Mouse (Mus musculus) neural tube, embryonic 11.5 days (tissue): ENCODE data around the gene Cilp. TPM values are rescaled to one million over a fixed set of nuclear protein-coding genes. Genes with fewer than 3 reads are reported as not detected.

Source experiments
- ATAC-seq: fragments of 200-750 bp; cut with Nextera tagmentation; 2 replicates; pipeline ENCODE4 v1.8.0; 2017; ENCODE audit warnings: moderate number of reproducible peaks, mild to moderate bottlenecking, moderate TSS enrichment, moderate library complexity; ENCODE audit not compliant: insufficient read depth, low FRiP score, low TSS enrichment
- DNase-seq: peaks from one replicate; pipeline ENCODE4 v3.0.0-alpha.2; 2015; ENCODE audit warnings: low spot score
- H3K27ac ChIP-seq: fragments of 300-500 bp; sonication (generic); 2 replicates; pipeline ENCODE4 v1.5.1; 2014; ENCODE audit warnings: low read depth, mild to moderate bottlenecking, low read length
- H3K27me3 ChIP-seq: fragments of 300-500 bp; sonication (generic); 2 replicates; pipeline ENCODE4 v1.6.1; 2014; ENCODE audit warnings: mild to moderate bottlenecking, low read length, mixed read lengths; ENCODE audit not compliant: control insufficient read depth, insufficient read depth
- H3K36me3 ChIP-seq: fragments of 300-500 bp; sonication (generic); 2 replicates; pipeline ENCODE4 v1.6.1; 2014; ENCODE audit warnings: mild to moderate bottlenecking, low read length, moderate library complexity, mixed read lengths; ENCODE audit not compliant: control insufficient read depth, insufficient read depth
- H3K4me1 ChIP-seq: fragments of 300-500 bp; sonication (generic); 2 replicates; pipeline ENCODE4 v1.6.1; 2014; ENCODE audit warnings: low read length, mixed read lengths; ENCODE audit not compliant: control insufficient read depth, insufficient read depth
- H3K4me2 ChIP-seq: fragments of 300-500 bp; sonication (generic); 2 replicates; pipeline ENCODE4 v1.6.1; 2014; ENCODE audit warnings: low read depth, mild to moderate bottlenecking, moderate library complexity
- H3K4me3 ChIP-seq: fragments of 300-500 bp; sonication (generic); 2 replicates; pipeline ENCODE4 v1.5.1; 2014; ENCODE audit warnings: low read depth, low read length
- H3K9ac ChIP-seq: fragments of 300-500 bp; sonication (generic); 2 replicates; pipeline ENCODE4 v1.6.1; 2014; ENCODE audit warnings: mild to moderate bottlenecking, low read length
- H3K9me3 ChIP-seq: fragments of 300-500 bp; sonication (generic); 2 replicates; pipeline ENCODE4 v1.6.1; 2016; ENCODE audit warnings: low read length; ENCODE audit not compliant: control insufficient read depth
- WGBS: fragments of 180-500 bp; shearing (Covaris S2); extraction: QIAGEN DNeasy Blood & Tissue Kit; methylation state at CpG from one replicate; pipeline ENCODE4 v1.1.7; 2014; 5-methylcytosine and 5-hydroxymethylcytosine counted together
- polyA plus RNA-seq: library from polyadenylated mRNA; unstranded; fragments of >200 nt; fragmentation: Nextera tagmentation; extraction: Ambion mirVana; gene quantifications from 2 replicates; pipeline ENCODE4 v1.2.1, GENCODE M21; 2014

Cilp gene
- polyA plus RNA-seq, 1 experiment from 2014 or later, result 0.29 TPM

DNA sequence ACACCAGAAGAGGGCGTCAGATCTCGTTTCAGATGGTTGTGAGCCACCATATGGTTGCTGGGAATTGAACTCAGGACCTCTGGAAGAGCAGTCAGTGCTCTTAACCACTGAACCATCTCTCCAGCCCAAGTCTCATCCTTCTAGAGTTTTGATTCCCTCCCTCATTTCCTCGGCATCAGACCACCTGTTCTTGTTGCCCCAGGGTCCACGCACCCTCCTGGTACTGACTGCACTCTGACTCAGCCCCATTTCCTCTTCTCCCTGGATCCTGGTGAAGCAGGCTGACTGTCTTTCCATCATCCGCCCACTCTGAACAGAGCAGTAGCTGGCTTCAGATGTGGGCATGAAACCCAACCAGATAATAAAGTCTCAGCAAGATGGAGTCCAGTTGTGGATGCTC is 23.0 kb upstream of the Cilp start:
- 68% methylated on average over 5 of the region's 5 CpGs for WGBS
- Histone ChIP-seq H3K9ac (no peak overlapping the region), H3K27ac (no peak overlapping the region), H3K9me3 (no peaks in the 10 kb centered on the region), H3K4me3 (no peak overlapping the region), H3K4me1 (0 out of 2 replicates have a peak, but pooled peaks cover 9% of the 10 kb centered on the region), H3K36me3 (no peaks in the 10 kb centered on the region), H3K27me3 (no peaks in the 10 kb centered on the region), H3K4me2 (no peak overlapping the region)
- no peak for DNase-seq
- ATAC-seq, result no peak

DNA sequence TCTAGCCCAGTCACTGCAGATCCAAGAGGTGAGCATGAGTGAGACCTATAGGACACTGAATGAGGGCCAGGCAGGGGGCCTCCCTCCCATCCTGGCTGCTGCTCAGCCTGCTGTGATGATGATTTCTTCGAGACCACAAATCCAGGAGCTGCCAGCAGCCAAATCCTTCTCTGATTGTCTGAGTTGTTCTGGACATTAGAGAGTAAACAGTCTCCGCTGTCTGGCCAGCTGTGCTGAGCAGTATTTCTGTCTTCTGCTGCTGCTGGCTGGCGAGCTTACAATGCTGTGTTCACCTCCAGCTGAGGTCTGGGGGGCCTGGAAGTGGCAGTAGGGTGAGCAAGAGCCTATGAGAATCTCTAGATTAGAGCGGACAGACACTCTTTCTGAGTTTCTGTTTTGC is 21.7 kb upstream of the Cilp start:
- WGBS, result 58% methylated on average over 4 of the region's 4 CpGs
- Histone ChIP-seq H3K4me1 (0 out of 2 replicates have a peak, but pooled peaks cover 4% of the 10 kb centered on the region), H3K9me3 (no peaks in the 10 kb centered on the region), H3K36me3 (no peaks in the 10 kb centered on the region), H3K4me3 (no peak overlapping the region), H3K27me3 (no peaks in the 10 kb centered on the region), H3K4me2 (no peak overlapping the region), H3K9ac (no peak overlapping the region), H3K27ac (no peak overlapping the region)
- ATAC-seq, result no peak
- DNase-seq, result no peak

- Histone ChIP-seq H3K27me3 (no peaks in the 10 kb centered on the region), H3K36me3 (no peaks in the 10 kb centered on the region), H3K4me1 (0 out of 2 replicates have a peak, but pooled peaks cover 4% of the 10 kb centered on the region), H3K27ac (no peak overlapping the region), H3K9me3 (no peaks in the 10 kb centered on the region), H3K9ac (no peak overlapping the region), H3K4me3 (no peak overlapping the region), H3K4me2 (no peak overlapping the region)
- ATAC-seq (no peak), DNase-seq (no peak)
- WGBS, result 47% methylated on average over 9 of the region's 9 CpGs
Observed at GRCm38 (mm10) chr9:65244036-65244806, 20.8 kb upstream of the Cilp start.

DNA sequence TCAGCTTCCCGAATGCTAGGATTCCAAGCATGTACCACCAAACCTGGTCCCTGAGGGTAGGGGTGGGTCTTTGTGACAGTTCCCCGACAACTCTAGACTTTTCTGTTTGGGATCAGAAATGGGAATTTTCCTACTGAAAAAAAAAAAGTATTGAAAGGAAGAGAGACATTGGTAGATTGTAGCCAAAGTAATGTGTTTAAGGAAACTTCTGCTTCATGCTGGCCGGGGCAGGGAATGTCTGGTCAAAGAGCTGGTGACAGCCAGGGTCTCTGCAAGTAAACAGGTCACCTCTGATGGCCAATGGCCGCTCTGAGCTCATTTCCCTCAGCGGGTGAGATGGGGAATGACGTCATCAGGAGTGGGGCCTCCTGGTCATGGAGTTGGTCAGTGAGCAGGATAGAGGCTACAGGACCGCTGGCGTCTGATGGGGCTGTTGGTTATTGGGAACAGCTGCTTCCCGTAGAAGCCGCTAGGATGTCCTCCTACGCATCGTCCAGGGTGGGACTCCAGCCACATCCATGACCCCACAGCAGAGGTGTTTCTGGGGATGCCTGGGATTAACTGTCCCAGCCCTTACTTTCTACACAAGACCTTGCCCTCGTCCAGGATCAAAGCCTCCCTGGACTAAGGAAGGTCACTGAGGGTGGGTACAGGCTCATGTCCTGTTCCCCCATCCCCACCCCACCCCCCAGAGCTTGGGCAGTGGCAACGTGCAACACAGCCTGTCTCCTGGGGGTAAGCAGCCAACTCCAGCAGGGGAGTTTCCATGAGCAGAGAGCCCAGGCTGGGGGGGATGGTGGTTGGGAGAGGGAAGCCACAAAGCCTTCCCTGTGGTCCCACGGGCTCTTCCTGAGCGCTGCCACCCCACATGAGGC is 17.2 kb upstream of the Cilp start:
- 77% methylated on average over 16 of the region's 16 CpGs for WGBS
- DNase-seq (no peak), ATAC-seq (no peak)
- no peak overlapping the region for H3K4me3 ChIP-seq
- H3K36me3 ChIP-seq, result no peaks in the 10 kb centered on the region
- H3K4me1 ChIP-seq, result 0 out of 2 replicates have a peak, but pooled peaks cover 4% of the 10 kb centered on the region
- H3K4me2 ChIP-seq, result no peak overlapping the region
- H3K27ac ChIP-seq, result no peak overlapping the region
- no peaks in the 10 kb centered on the region for H3K9me3 ChIP-seq
- no peak overlapping the region for H3K9ac ChIP-seq
- no peaks in the 10 kb centered on the region for H3K27me3 ChIP-seq

DNA sequence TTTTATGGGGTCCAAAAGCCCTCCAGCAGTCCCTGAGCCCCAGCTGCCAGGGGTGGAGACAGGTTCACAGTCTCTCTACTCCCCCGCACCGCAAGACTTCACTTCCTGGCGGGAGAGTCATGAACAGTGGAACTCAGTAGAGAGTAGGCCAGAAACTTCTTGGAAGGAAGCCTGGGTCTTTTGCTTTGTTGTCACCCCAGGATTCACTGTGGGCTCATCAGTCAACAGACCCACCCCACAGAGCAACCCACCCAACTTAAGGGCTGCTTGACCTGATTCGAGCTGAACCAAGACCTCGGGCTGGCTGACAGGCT is 16.6 kb upstream of the Cilp start:
- Histone ChIP-seq H3K9ac (no peak overlapping the region), H3K4me1 (no peaks in the 10 kb centered on the region), H3K36me3 (no peaks in the 10 kb centered on the region), H3K4me3 (no peak overlapping the region), H3K27ac (no peak overlapping the region), H3K9me3 (no peaks in the 10 kb centered on the region), H3K4me2 (no peak overlapping the region), H3K27me3 (no peaks in the 10 kb centered on the region)
- ATAC-seq, result no peak
- no peak for DNase-seq
- 89% methylated on average over 5 of the region's 5 CpGs for WGBS

GRCm38 (mm10) chr9:65252026-65252425 is 13.0 kb upstream of the Cilp start:
- ATAC-seq, result no peak
- no peak for DNase-seq

GRCm38 (mm10) chr9:65255906-65256600 is 8.9 kb upstream of the Cilp start:
- Histone ChIP-seq H3K4me1 (no peaks in the 10 kb centered on the region), H3K36me3 (no peaks in the 10 kb centered on the region), H3K27me3 (no peaks in the 10 kb centered on the region), H3K4me2 (no peak overlapping the region), H3K9me3 (no peaks in the 10 kb centered on the region), H3K4me3 (no peak overlapping the region), H3K27ac (no peak overlapping the region), H3K9ac (no peak overlapping the region)
- no peak for DNase-seq
- WGBS, result 57% methylated on average over 11 of the region's 11 CpGs
- no peak for ATAC-seq

More at GRCm38 (mm10) chr9:65252026-65252425, 13.0 kb upstream of the Cilp start:
- no peak overlapping the region for H3K4me2 ChIP-seq
- 72% methylated on average over 3 of the region's 3 CpGs for WGBS
- no peak overlapping the region for H3K9ac ChIP-seq
- no peaks in the 10 kb centered on the region for H3K9me3 ChIP-seq
- H3K27me3 ChIP-seq, result no peaks in the 10 kb centered on the region
- no peaks in the 10 kb centered on the region for H3K4me1 ChIP-seq
- H3K27ac ChIP-seq, result no peak overlapping the region
- no peak overlapping the region for H3K4me3 ChIP-seq
- H3K36me3 ChIP-seq, result no peaks in the 10 kb centered on the region

DNA sequence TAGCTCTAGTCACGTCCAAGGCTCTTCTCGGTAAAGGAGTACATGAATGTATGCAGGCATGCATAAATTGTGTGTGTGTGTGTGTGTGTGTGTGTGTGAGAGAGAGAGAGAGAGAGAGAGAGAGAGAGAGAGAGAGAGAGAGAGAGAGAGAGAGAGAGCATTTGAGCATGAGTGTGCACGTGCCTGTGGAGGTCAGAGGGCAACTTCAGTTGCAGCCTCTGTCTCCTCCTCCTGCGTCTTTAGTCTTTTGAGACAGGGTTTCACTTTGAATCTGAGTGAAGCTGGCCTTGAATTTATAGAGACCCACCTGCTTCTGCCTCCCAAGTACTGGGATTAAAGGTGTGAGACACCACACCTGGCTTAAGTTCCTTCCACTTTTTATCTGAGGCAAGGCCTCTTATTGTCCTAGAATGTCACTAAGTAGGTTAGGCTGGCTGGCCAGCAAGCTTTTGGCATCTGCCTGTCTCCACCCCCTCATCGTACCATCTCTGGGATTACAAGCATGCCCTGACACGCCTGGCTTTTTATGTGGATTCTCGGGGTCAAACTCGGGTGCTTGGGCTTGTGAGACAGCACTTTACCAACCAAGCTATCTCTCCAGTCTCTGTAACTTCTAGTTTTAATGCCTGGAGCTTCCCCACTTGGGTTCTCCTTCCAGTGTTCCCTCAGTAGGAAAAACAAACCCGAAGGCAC is 7.6 kb upstream of the Cilp start:
- WGBS, result 74% methylated on average over 9 of the region's 9 CpGs

More for the DNA sequence above, 7.6 kb upstream of the Cilp start:
- no peaks in the 10 kb centered on the region for H3K36me3 ChIP-seq
- H3K4me3 ChIP-seq, result no peak overlapping the region
- H3K4me1 ChIP-seq, result no peaks in the 10 kb centered on the region
- no peak overlapping the region for H3K4me2 ChIP-seq
- no peak for DNase-seq
- no peak for ATAC-seq
- H3K9me3 ChIP-seq, result no peaks in the 10 kb centered on the region
- H3K9ac ChIP-seq, result no peak overlapping the region
- H3K27me3 ChIP-seq, result no peaks in the 10 kb centered on the region
- H3K27ac ChIP-seq, result no peak overlapping the region
